Mouse (Mus musculus): ENCODE data around the gene Olfr316. TPM values are rescaled to one million over a fixed set of nuclear protein-coding genes. Genes with fewer than 3 reads are reported as not detected.

The Olfr316 gene
- polyA plus RNA-seq, 1 experiment from 2014 or later: not detected

DNA sequence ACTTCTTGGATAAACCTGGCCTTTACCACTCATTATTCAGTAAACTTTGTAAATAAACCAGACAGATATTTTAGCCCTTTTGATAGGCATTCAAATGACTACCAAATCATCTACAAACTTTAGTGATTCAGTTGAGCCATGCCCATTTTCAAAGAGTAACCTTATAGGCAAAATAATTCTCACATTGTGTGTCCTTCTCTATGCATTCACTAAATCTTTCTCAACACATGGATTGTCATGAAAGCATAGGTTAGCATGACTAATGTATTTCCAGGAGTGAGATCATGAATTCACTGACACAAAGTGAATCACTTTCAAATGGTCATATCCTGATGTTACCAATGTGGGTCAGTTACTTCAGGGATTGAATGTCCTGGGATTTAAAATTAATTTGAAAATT lies 20.4 kb downstream of the Olfr316 start, which contains the start of gene Olfr315:
Gene Olfr315 (plus strand): TSS at position 301 of the 400 bp plus-strand sequence.
- Histone ChIP-seq H3K4me1 (ENCODE audit: control insufficient read depth, insufficient read depth, low read length) (no peaks in the 10 kb centered on the region), H3K9me3 (ENCODE audit: control insufficient read depth, low read length) (no peaks in the 10 kb centered on the region), H3K4me2 (no peak within 1 kb of the TSS), H3K36me3 (ENCODE audit: control insufficient read depth, insufficient read depth, low read length) (no peaks in the 10 kb centered on the region), H3K27ac (ENCODE audit: low read depth, low read length) (no peak within 1 kb of the TSS), H3K27me3 (ENCODE audit: control insufficient read depth, insufficient read depth, low read length) (no peaks in the 10 kb centered on the region), H3K9ac (ENCODE audit: low read length) (no peak within 1 kb of the TSS), H3K4me3 (ENCODE audit: low read depth, low read length) (no peak within 1 kb of the TSS)
- ATAC-seq (ENCODE audit: low FRiP score): no peak
- no peak for DNase-seq (ENCODE audit: low spot score, missing footprints)

DNA sequence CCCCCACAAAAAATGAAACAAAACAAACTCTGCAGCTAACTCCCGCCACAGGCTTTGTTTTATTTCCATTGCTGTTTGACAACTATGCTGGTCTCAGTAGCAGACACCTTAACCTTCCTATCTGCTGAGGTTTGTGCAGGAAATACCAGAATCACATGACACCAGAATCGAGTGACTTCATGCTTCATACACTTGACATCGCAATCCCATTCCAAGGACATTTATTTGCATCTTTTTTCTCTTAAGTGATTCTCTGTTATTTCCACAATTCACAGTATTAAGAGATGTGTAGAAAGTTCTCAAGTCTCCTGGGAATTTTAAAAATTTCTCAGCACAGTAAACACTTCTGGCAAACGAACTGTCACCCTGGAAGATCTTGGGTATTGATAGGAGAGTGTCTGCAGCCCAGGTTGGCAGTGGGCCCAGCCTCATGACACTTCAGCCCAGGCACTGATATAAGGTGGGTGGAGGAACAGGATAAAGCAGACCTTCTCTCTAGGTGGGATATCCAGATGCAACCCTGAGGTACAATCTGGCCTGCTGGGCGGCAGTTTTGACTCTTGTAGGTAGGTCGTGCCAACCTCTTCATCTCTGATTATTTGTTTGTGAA lies 30.1 kb downstream of the Olfr316 start, which contains the start of gene Olfr314:
Gene Olfr314 (plus strand): TSS at position 473 of the 610 bp plus-strand sequence.
- Histone ChIP-seq H3K36me3 (ENCODE audit: control insufficient read depth, insufficient read depth, low read length) (no peaks in the 10 kb centered on the region), H3K27me3 (ENCODE audit: control insufficient read depth, insufficient read depth, low read length) (no peaks in the 10 kb centered on the region), H3K9ac (ENCODE audit: low read length) (no peak within 1 kb of the TSS)

DNA sequence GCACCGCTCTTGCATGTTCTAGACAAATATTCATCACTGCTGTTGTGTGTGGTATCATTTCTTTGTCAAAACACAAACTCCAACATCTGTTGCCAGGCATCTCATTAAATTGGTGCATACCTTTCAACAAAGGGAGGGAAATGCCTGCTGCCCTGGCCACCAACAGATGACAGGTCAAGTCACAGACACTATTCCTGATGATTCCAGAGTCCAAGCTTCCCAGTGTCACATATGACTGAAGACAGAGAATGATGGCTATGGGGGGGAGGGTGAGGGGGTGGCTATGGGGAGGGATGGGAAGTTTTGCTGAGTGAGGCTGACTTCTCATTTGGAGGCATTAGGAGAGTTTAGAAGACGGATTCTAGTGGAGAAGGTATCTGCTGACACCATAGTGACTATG lies 31.6 kb downstream of the Olfr316 start:
- Histone ChIP-seq H3K36me3 (ENCODE audit: control insufficient read depth, insufficient read depth, low read length) (no peaks in the 10 kb centered on the region), H3K4me3 (ENCODE audit: low read depth, low read length) (no peak overlapping the region), H3K9ac (ENCODE audit: low read length) (no peak overlapping the region), H3K27ac (ENCODE audit: low read depth, low read length) (no peak overlapping the region), H3K4me1 (ENCODE audit: control insufficient read depth, insufficient read depth, low read length) (no peaks in the 10 kb centered on the region), H3K9me3 (ENCODE audit: control insufficient read depth, low read length) (no peaks in the 10 kb centered on the region), H3K27me3 (ENCODE audit: control insufficient read depth, insufficient read depth, low read length) (no peaks in the 10 kb centered on the region), H3K4me2 (no peak overlapping the region)
- ATAC-seq (ENCODE audit: low FRiP score) (no peak), DNase-seq (ENCODE audit: low spot score, missing footprints) (no peak)
- 85% methylated on average over 2 of the region's 2 CpGs for WGBS

More for the DNA sequence above, 30.1 kb downstream of the Olfr316 start, which contains the start of gene Olfr314:
- Histone ChIP-seq H3K27ac (ENCODE audit: low read depth, low read length) (no peak within 1 kb of the TSS), H3K4me1 (ENCODE audit: control insufficient read depth, insufficient read depth, low read length) (no peaks in the 10 kb centered on the region), H3K4me2 (no peak within 1 kb of the TSS), H3K4me3 (ENCODE audit: low read depth, low read length) (no peak within 1 kb of the TSS), H3K9me3 (ENCODE audit: control insufficient read depth, low read length) (no peaks in the 10 kb centered on the region)
- no peak for ATAC-seq (ENCODE audit: low FRiP score)
- WGBS: 80% methylated on average over 6 of the region's 6 CpGs
- DNase-seq (ENCODE audit: low spot score, missing footprints): no peak

DNA sequence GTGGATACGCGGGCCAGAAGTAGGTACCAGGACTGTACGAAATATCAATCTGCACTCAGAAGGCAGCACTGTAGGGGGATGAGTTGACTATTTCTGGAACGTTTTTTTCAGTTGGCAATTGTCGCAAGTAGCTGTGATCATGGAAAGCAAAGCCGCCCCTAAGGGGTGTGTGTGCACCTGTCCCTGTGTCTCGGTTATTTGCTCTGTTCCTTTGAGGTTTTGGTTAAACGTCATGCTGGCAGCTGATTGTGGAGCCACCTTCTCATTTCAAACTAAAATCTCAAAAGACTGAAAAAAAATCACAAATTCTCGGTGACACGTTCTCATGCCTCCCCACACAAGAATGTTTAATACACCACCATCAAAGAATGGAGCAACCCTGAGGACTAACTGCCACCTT lies 35.1 kb downstream of the Olfr316 start:
- no peak for ATAC-seq (ENCODE audit: low FRiP score)
- H3K27ac ChIP-seq (ENCODE audit: low read depth, low read length): no peak overlapping the region

DNA sequence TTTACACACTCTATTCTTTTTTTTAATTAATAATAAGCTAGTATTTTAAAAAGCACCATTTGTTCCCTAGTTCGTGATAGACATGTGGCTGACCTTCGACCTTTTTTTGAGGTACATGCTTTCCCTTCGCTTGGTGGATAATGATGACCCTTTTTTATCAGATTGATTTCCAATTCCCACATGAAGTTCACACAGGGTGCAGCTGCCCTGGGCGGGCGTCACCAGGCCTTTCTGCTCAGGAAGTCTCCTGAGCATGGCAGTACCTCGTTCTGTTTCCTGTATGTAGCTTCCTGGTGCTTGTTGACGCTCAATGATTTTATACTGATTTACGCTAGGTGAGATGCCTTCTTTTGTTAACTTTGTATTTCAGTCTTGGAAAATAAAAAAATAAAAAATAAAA lies 35.8 kb downstream of the Olfr316 start:
- ATAC-seq (ENCODE audit: low FRiP score) (no peak), DNase-seq (ENCODE audit: low spot score, missing footprints) (no peak)
- Histone ChIP-seq H3K4me2 (no peak overlapping the region), H3K36me3 (ENCODE audit: control insufficient read depth, insufficient read depth, low read length) (no peaks in the 10 kb centered on the region), H3K27me3 (ENCODE audit: control insufficient read depth, insufficient read depth, low read length) (no peaks in the 10 kb centered on the region), H3K4me1 (ENCODE audit: control insufficient read depth, insufficient read depth, low read length) (no peaks in the 10 kb centered on the region), H3K27ac (ENCODE audit: low read depth, low read length) (no peak overlapping the region), H3K9me3 (ENCODE audit: control insufficient read depth, low read length) (no peaks in the 10 kb centered on the region), H3K4me3 (ENCODE audit: low read depth, low read length) (no peak overlapping the region), H3K9ac (ENCODE audit: low read length) (no peak overlapping the region)
- 84% methylated on average over 8 of the region's 8 CpGs for WGBS

More for the DNA sequence above, 35.1 kb downstream of the Olfr316 start:
- Histone ChIP-seq H3K4me3 (ENCODE audit: low read depth, low read length) (no peak overlapping the region), H3K9ac (ENCODE audit: low read length) (no peak overlapping the region), H3K36me3 (ENCODE audit: control insufficient read depth, insufficient read depth, low read length) (no peaks in the 10 kb centered on the region), H3K4me1 (ENCODE audit: control insufficient read depth, insufficient read depth, low read length) (no peaks in the 10 kb centered on the region), H3K27me3 (ENCODE audit: control insufficient read depth, insufficient read depth, low read length) (no peaks in the 10 kb centered on the region), H3K4me2 (no peak overlapping the region), H3K9me3 (ENCODE audit: control insufficient read depth, low read length) (no peaks in the 10 kb centered on the region)
- 89% methylated on average over 10 of the region's 10 CpGs for WGBS
- DNase-seq (ENCODE audit: low spot score, missing footprints): no peak

DNA sequence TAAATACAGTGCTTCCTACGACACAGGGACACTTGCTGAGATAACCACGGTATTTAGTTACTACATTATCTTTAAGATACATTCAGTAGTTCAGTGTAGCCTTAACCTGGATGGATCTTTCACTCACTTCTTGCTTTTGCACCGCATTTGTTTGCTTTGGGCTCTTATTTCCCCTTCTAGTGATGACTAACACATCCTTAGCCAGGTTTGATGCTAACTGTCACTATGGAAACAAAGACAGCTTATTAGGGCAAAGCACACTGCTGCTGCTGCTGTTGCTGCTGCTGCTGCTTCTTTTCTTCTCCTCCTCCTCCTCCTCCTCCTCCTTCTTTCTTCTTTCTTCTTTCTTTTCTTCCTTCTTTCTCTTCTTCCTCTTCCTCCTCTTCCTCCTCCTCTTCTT lies 37.0 kb downstream of the Olfr316 start:
- H3K9me3 ChIP-seq (ENCODE audit: control insufficient read depth, low read length): no peaks in the 10 kb centered on the region
- no peak overlapping the region for H3K9ac ChIP-seq (ENCODE audit: low read length)
- no peak overlapping the region for H3K27ac ChIP-seq (ENCODE audit: low read depth, low read length)
- 35% methylated on average over 3 of the region's 3 CpGs for WGBS
- ATAC-seq (ENCODE audit: low FRiP score) (no peak), DNase-seq (ENCODE audit: low spot score, missing footprints) (no peak)
- H3K27me3 ChIP-seq (ENCODE audit: control insufficient read depth, insufficient read depth, low read length): no peaks in the 10 kb centered on the region
- no peaks in the 10 kb centered on the region for H3K4me1 ChIP-seq (ENCODE audit: control insufficient read depth, insufficient read depth, low read length)
- H3K4me3 ChIP-seq (ENCODE audit: low read depth, low read length): no peak overlapping the region
- H3K4me2 ChIP-seq: no peak overlapping the region
- no peaks in the 10 kb centered on the region for H3K36me3 ChIP-seq (ENCODE audit: control insufficient read depth, insufficient read depth, low read length)

DNA sequence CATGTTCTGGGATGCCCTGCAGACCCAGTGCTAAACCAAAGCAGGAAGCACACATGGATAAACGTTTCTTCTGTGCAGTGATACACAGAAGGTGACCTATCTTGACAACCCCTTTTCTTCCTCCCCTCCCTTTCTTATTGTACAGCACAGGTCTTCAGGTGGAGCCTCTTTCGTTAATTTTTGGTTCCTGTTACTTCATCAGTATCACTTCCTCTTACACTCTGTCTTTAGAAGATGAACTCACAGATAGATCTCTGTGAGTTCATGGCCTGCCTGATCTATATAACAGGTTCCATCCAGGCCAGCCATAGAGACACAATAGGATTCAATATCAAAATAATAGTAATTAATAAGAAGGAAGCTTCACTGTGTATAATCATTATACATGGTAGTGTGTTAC lies 37.5 kb downstream of the Olfr316 start:
- ATAC-seq (ENCODE audit: low FRiP score) (no peak), DNase-seq (ENCODE audit: low spot score, missing footprints) (no peak)
- Histone ChIP-seq H3K27ac (ENCODE audit: low read depth, low read length) (no peak overlapping the region), H3K27me3 (ENCODE audit: control insufficient read depth, insufficient read depth, low read length) (no peaks in the 10 kb centered on the region), H3K9ac (ENCODE audit: low read length) (no peak overlapping the region), H3K9me3 (ENCODE audit: control insufficient read depth, low read length) (no peaks in the 10 kb centered on the region), H3K4me2 (no peak overlapping the region), H3K4me3 (ENCODE audit: low read depth, low read length) (no peak overlapping the region), H3K36me3 (ENCODE audit: control insufficient read depth, insufficient read depth, low read length) (no peaks in the 10 kb centered on the region), H3K4me1 (ENCODE audit: control insufficient read depth, insufficient read depth, low read length) (no peaks in the 10 kb centered on the region)
- 65% methylated on average over 2 of the region's 2 CpGs for WGBS

DNA sequence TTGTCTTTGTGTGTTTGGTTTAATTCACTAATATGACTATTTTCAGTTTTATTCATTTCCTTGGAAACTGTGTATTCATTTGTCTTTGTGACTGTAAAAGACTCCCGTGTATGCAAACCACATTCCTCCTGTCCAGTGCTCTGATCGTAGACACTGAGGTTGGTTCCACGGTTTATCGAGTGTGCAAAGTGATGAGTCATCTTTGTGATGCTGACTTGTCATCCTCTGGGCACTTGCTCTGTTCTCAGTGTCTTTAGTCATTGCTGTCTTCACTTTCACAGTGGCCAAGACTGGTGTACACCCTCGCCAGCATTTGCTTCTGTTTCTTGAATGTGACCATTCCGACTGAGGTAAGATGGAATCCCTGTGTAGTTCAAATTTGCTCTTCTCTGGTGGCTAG lies 38.1 kb downstream of the Olfr316 start:
- Histone ChIP-seq H3K27me3 (ENCODE audit: control insufficient read depth, insufficient read depth, low read length) (no peaks in the 10 kb centered on the region), H3K36me3 (ENCODE audit: control insufficient read depth, insufficient read depth, low read length) (no peaks in the 10 kb centered on the region), H3K9me3 (ENCODE audit: control insufficient read depth, low read length) (no peaks in the 10 kb centered on the region), H3K4me2 (no peak overlapping the region), H3K4me3 (ENCODE audit: low read depth, low read length) (no peak overlapping the region), H3K27ac (ENCODE audit: low read depth, low read length) (no peak overlapping the region), H3K9ac (ENCODE audit: low read length) (no peak overlapping the region), H3K4me1 (ENCODE audit: control insufficient read depth, insufficient read depth, low read length) (no peaks in the 10 kb centered on the region)
- DNase-seq (ENCODE audit: low spot score, missing footprints) (no peak), ATAC-seq (ENCODE audit: low FRiP score) (no peak)
- WGBS: 87% methylated on average over 6 of the region's 6 CpGs

DNA sequence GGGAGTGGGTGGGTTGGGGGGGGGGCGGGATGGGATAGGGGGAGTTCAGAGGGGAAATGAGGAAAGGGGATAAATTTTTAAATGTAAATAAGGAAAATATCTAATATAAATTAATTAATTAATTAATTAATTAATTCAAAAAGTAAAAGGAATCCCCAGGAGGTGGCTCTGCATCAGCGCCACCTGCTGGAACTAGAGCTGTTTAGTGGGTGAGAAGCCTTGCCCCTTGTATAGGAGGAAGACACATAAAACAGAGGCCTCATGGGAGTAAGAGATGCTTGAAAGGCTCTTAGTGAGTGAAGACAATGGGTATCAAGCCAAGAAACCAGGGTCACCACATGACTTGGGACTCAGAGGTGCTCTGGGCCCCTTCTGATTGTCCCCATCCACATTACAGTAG lies 43.3 kb downstream of the Olfr316 start:
- no peak overlapping the region for H3K9ac ChIP-seq (ENCODE audit: low read length)
- H3K4me1 ChIP-seq (ENCODE audit: control insufficient read depth, insufficient read depth, low read length): no peaks in the 10 kb centered on the region
- WGBS: 90% methylated on average over 2 of the region's 2 CpGs
- no peak overlapping the region for H3K4me3 ChIP-seq (ENCODE audit: low read depth, low read length)
- no peak for DNase-seq (ENCODE audit: low spot score, missing footprints)
- H3K36me3 ChIP-seq (ENCODE audit: control insufficient read depth, insufficient read depth, low read length): no peaks in the 10 kb centered on the region
- no peaks in the 10 kb centered on the region for H3K27me3 ChIP-seq (ENCODE audit: control insufficient read depth, insufficient read depth, low read length)
- H3K9me3 ChIP-seq (ENCODE audit: control insufficient read depth, low read length): no peaks in the 10 kb centered on the region
- no peak for ATAC-seq (ENCODE audit: low FRiP score)
- H3K27ac ChIP-seq (ENCODE audit: low read depth, low read length): no peak overlapping the region
- H3K4me2 ChIP-seq: no peak overlapping the region

Measured in midbrain, embryonic 11.5 days (tissue).